Mouse (Mus musculus): ENCODE measurements around the gene C2cd4b. TPM values are rescaled to one million over a fixed set of nuclear protein-coding genes. Genes with fewer than 3 reads are reported as not detected.

The C2cd4b gene
- polyA plus RNA-seq, 1 experiment from 2014 or later: not detected

- Histone ChIP-seq H3K4me3 (ENCODE audit: low read depth, low read length) (no peak overlapping the region), H3K4me2 (ENCODE audit: low read depth, low read length) (no peak overlapping the region), H3K27me3 (ENCODE audit: control insufficient read depth, insufficient read depth, low read depth, low read length) (no peaks in the 10 kb centered on the region), H3K9me3 (replicated peaks; ENCODE audit: control insufficient read depth, low read length) (no peaks in the 10 kb centered on the region), H3K4me1 (ENCODE audit: control insufficient read depth, low read depth, low read length) (no peaks in the 10 kb centered on the region), H3K27ac (ENCODE audit: low read length) (no peak overlapping the region), H3K36me3 (ENCODE audit: control insufficient read depth, insufficient read depth) (no peaks in the 10 kb centered on the region), H3K9ac (ENCODE audit: low read depth, low read length) (no peak overlapping the region)
- 60% methylated on average over 5 of the region's 5 CpGs for WGBS (ENCODE audit: insufficient replicate concordance)
- ATAC-seq (ENCODE audit: low read depth): no peak
Measured at GRCm38 (mm10) chr9:67807000-67807399, 47.8 kb downstream of the C2cd4b start.

- no peak for ATAC-seq (ENCODE audit: low read depth)
- no peaks in the 10 kb centered on the region for H3K4me1 ChIP-seq (ENCODE audit: control insufficient read depth, low read depth, low read length)
Measured at GRCm38 (mm10) chr9:67810527-67810926, 51.3 kb downstream of the C2cd4b start.

More at GRCm38 (mm10) chr9:67810527-67810926, 51.3 kb downstream of the C2cd4b start:
- Histone ChIP-seq H3K9me3 (replicated peaks; ENCODE audit: control insufficient read depth, low read length) (no peaks in the 10 kb centered on the region), H3K4me2 (ENCODE audit: low read depth, low read length) (no peak overlapping the region), H3K4me3 (ENCODE audit: low read depth, low read length) (no peak overlapping the region), H3K9ac (ENCODE audit: low read depth, low read length) (no peak overlapping the region), H3K27ac (ENCODE audit: low read length) (no peak overlapping the region), H3K27me3 (ENCODE audit: control insufficient read depth, insufficient read depth, low read depth, low read length) (no peaks in the 10 kb centered on the region), H3K36me3 (ENCODE audit: control insufficient read depth, insufficient read depth) (no peaks in the 10 kb centered on the region)
- 59% methylated on average over 6 of the region's 6 CpGs for WGBS (ENCODE audit: insufficient replicate concordance)

Small RNA genes lying within 50 kb of the gene (microRNA-seq; reads per million reads assigned to microRNA genes)
- not detected for gene Mir7241
- not detected for gene Mir7242

Other genes with a start within 250 kb of the C2cd4b start
- gene Tln2, start 199.7 kb upstream of the C2cd4b start, polyA plus RNA-seq (2015; fragmentation: Nextera tagmentation; extraction: Ambion mirVana): 2.6 and 3.4 TPM in 2 replicates
- gene C2cd4a, start 72.9 kb downstream of the C2cd4b start, polyA plus RNA-seq (2015; fragmentation: Nextera tagmentation; extraction: Ambion mirVana): 0.09 and 0.21 TPM in 2 replicates
- gene Vps13c, start 81.0 kb downstream of the C2cd4b start, polyA plus RNA-seq (2015; fragmentation: Nextera tagmentation; extraction: Ambion mirVana): 4.4 and 4.7 TPM in 2 replicates